Mouse (Mus musculus) kidney, embryonic 15.5 days (tissue): ENCODE results near the gene Mpc1. TPM values are rescaled to one million over a fixed set of nuclear protein-coding genes. Genes with fewer than 3 reads are reported as not detected.
"Not testable (repeated sequence)": the region's sequence is repeated elsewhere in the genome, so short reads cannot be mapped to it uniquely, and the experiment has no call there.

Experiments used
- ATAC-seq: fragments of 200-750 bp; cut with Nextera tagmentation; replicated peaks from 2 replicates; pipeline ENCODE4 v1.8.0; 2017; ENCODE audit warnings: moderate TSS enrichment; ENCODE audit not compliant: low FRiP score
- H3K27ac ChIP-seq: fragments of 300-500 bp; sonication (generic); 2 replicates; pipeline ENCODE4 v1.5.1; 2015; ENCODE audit warnings: mild to moderate bottlenecking, inconsistent platforms
- H3K27me3 ChIP-seq: fragments of 300-500 bp; sonication (generic); 2 replicates; pipeline ENCODE4 v1.6.1; 2015; ENCODE audit warnings: inconsistent platforms
- H3K36me3 ChIP-seq: fragments of 300-500 bp; sonication (generic); 2 replicates; pipeline ENCODE4 v1.6.1; 2015; ENCODE audit warnings: inconsistent platforms
- H3K4me1 ChIP-seq: fragments of 300-500 bp; sonication (generic); 2 replicates; pipeline ENCODE4 v1.6.1; 2015; ENCODE audit warnings: inconsistent platforms
- H3K4me2 ChIP-seq: fragments of 300-500 bp; sonication (generic); 2 replicates; pipeline ENCODE4 v1.6.1; 2015; ENCODE audit warnings: moderate library complexity, mild to moderate bottlenecking, inconsistent platforms
- H3K4me3 ChIP-seq: fragments of 300-500 bp; sonication (generic); replicated peaks from 2 replicates; pipeline ENCODE4 v1.5.1; 2015; ENCODE audit warnings: mild to moderate bottlenecking, inconsistent platforms
- H3K9ac ChIP-seq: fragments of 300-500 bp; sonication (generic); 2 replicates; pipeline ENCODE4 v1.6.1; 2015; ENCODE audit warnings: mild to moderate bottlenecking, inconsistent platforms
- H3K9me3 ChIP-seq: fragments of 300-500 bp; sonication (generic); replicated peaks from 2 replicates; pipeline ENCODE4 v1.6.1; 2016; ENCODE audit warnings: inconsistent platforms
- WGBS: fragments of 180-500 bp; shearing (Covaris S2); methylation state at CpG from one replicate; pipeline ENCODE4 v1.1.7; 2015; ENCODE audit warnings: mixed read lengths; 5-methylcytosine and 5-hydroxymethylcytosine counted together
- polyA plus RNA-seq: library from polyadenylated mRNA; unstranded; fragments of >200 nt; fragmentation: Nextera tagmentation; extraction: Ambion mirVana; gene quantifications from 2 replicates; pipeline ENCODE4 v1.2.1, GENCODE M21; 2015

Gene Mpc1
- polyA plus RNA-seq, 1 experiment from 2014 or later = 165 TPM

- H3K27ac ChIP-seq = 0 out of 2 replicates have a peak overlapping the region, but pooled peaks have one; percentile 45
- no peaks in the 10 kb centered on the region for H3K27me3 ChIP-seq
- H3K9ac ChIP-seq = no peak overlapping the region
- H3K4me2 ChIP-seq = no peak overlapping the region
- no peaks in the 10 kb centered on the region for H3K9me3 ChIP-seq
- H3K4me3 ChIP-seq = no peak overlapping the region
- 0 out of 2 replicates have a peak, but pooled peaks have one; percentile 6 for ATAC-seq
- H3K4me1 ChIP-seq = peaks cover 5% of the 10 kb centered on the region; the same call in 1 of the 2 replicates
- H3K36me3 ChIP-seq = no peaks in the 10 kb centered on the region
These were observed 28.4 kb upstream of the Mpc1 start for GRCm38 (mm10) chr17:8254268-8254667.

GRCm38 (mm10) chr17:8254914-8255313 is 27.8 kb upstream of the Mpc1 start:
- Histone ChIP-seq H3K4me1 (peaks cover 6% of the 10 kb centered on the region; the same call in 1 of the 2 replicates), H3K27ac (no peak overlapping the region), H3K36me3 (no peaks in the 10 kb centered on the region), H3K9ac (no peak overlapping the region), H3K4me3 (no peak overlapping the region), H3K4me2 (no peak overlapping the region), H3K27me3 (no peaks in the 10 kb centered on the region), H3K9me3 (no peaks in the 10 kb centered on the region)
- ATAC-seq = no peak
- 75% methylated on average over 3 of the region's 3 CpGs for WGBS

DNA sequence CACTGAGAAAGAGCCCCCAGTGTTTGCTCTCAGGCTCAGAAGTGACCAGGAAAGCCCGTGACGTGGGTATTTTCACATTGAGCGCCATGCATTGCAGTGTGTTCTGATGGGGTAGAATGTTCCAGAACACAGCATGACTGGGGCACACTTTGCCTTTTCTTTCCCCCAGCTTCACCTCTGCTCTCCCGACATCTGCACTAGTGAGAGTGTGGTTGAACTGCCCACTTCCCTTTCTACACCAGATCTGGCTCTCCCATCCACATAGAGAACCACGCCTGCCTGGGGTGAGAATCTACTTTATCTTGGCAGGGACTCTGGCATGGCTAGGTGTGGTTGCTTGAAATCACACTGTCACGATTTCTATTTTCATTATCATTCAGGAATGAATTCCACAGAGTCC is 27.1 kb upstream of the Mpc1 start:
- ATAC-seq = no peak
- Histone ChIP-seq H3K4me2 (no peak overlapping the region), H3K27me3 (no peaks in the 10 kb centered on the region), H3K9ac (no peak overlapping the region), H3K27ac (no peak overlapping the region), H3K36me3 (no peaks in the 10 kb centered on the region), H3K4me3 (no peak overlapping the region), H3K9me3 (no peaks in the 10 kb centered on the region), H3K4me1 (peaks cover 6% of the 10 kb centered on the region; the same call in 1 of the 2 replicates)
- WGBS = 83% methylated on average over 6 of the region's 6 CpGs

DNA sequence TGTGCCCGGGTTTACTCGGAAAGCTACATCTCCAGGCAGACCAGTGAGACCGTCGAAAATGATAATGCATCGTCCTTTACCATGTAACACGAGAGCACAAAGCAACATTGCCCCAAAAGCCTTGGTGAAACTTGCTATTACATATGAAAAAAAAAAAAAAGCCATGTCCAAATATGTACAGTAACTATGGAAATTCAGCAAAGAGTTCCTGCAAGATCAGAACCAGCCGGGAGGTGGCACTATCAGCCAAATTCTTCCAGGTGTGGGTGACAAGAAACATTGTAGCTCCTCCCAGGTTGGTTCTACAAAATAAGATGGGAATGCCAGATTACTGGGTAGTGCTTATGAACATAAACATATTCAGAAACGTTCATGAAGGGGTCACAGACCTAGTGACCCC is 25.7 kb upstream of the Mpc1 start:
- WGBS = 78% methylated on average over 8 of the region's 8 CpGs
- Histone ChIP-seq H3K4me1 (peaks cover 6% of the 10 kb centered on the region; the same call in 1 of the 2 replicates), H3K4me2 (no peak overlapping the region), H3K27me3 (no peaks in the 10 kb centered on the region), H3K36me3 (no peaks in the 10 kb centered on the region), H3K9ac (no peak overlapping the region), H3K27ac (no peak overlapping the region), H3K9me3 (no peaks in the 10 kb centered on the region), H3K4me3 (no peak overlapping the region)
- ATAC-seq = no peak

DNA sequence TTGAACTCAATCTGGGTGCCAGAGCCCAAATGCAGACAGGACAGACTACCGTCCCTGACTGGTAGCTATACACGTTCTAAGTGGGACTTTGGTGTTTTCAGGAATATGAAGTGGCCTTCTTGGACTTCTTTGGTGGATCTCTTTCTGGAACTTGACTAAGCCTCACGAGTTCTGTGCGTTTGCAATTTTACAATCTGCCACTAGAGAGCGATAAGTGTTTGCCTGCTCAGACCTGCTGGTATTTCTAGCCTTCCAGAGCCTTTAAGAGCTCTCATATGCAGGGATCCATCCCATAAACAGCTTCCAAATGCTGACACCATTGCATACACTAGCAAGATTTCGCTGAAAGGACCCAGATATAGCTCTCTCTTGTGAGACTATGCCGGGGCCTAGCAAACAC is 18.1 kb upstream of the Mpc1 start:
- H3K9ac ChIP-seq, H3K27ac ChIP-seq, H3K36me3 ChIP-seq, H3K4me2 ChIP-seq, H3K4me3 ChIP-seq, H3K4me1 ChIP-seq, H3K27me3 ChIP-seq, H3K9me3 ChIP-seq, ATAC-seq: not testable (repeated sequence)
- WGBS = 10% methylated on average over 7 of the region's 7 CpGs

DNA sequence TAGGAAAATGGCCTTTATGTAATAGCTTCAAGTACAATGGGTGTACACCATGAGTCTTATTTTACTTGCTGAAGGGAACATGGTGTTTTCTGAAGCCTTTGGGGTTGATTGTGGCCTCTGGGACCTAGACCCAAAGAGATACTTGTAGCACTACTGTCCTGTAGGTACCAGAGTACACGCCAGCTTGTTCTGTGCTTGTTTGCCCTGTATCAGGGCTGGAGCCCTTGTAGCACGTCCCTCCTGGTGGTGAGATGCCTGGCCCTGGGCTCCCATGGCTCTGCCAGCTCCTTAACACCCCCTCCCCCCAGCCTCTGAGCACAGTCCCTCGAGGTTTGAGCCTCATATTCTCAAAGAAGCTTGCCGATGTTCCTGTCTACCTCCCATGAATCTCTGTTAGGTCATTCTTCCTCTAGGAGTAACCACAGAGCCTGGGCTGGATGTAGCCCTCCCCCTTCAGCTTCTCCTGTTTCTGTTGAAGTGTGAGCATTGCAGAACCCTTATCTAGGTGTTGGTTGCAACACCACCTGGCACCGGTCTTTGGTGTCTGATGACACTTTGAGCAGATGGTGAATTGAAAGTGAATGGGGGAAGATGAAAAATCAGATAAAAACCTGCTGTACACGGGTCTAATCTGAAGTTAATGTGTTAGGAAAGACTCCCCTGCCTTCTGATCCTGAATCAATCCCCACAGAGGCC is 10.5 kb upstream of the Mpc1 start:
- no peaks in the 10 kb centered on the region for H3K9me3 ChIP-seq
- no peak overlapping the region for H3K4me3 ChIP-seq
- peaks cover 5% of the 10 kb centered on the region for H3K27me3 ChIP-seq
- ATAC-seq = no peak
- no peaks in the 10 kb centered on the region for H3K36me3 ChIP-seq
- H3K9ac ChIP-seq = no peak overlapping the region
- H3K4me1 ChIP-seq = peaks cover 3% of the 10 kb centered on the region; the same call in 1 of the 2 replicates
- no peak overlapping the region for H3K4me2 ChIP-seq
- H3K27ac ChIP-seq = no peak overlapping the region
- WGBS = 56% methylated on average over 6 of the region's 6 CpGs

DNA sequence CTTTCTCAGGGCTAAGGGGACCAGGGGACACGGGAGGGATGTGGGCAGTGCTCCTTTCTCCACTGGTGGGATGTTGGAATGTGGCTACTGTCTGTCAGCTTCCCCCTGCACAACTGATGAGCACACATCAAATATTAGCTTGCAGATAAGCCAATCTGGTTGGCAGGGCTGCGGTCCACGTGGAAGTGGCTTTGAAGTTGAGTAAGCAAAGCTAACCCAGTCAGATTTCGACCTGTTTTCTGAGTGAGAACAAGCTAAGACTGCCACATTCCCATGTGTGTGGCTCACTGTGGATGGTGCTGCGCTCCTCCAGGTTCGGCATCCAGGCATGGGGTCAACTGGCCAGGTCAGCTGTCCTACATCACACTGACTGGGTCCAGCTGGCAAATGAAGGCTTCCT is 9.8 kb upstream of the Mpc1 start:
- 55% methylated on average over 6 of the region's 6 CpGs for WGBS
- Histone ChIP-seq H3K4me3 (no peak overlapping the region), H3K27ac (no peak overlapping the region), H3K4me2 (no peak overlapping the region), H3K4me1 (peaks cover 3% of the 10 kb centered on the region; the same call in 1 of the 2 replicates), H3K27me3 (no peaks in the 10 kb centered on the region; the same call in 1 of the 2 replicates), H3K9ac (no peak overlapping the region), H3K36me3 (no peaks in the 10 kb centered on the region), H3K9me3 (no peaks in the 10 kb centered on the region)
- ATAC-seq = no peak

DNA sequence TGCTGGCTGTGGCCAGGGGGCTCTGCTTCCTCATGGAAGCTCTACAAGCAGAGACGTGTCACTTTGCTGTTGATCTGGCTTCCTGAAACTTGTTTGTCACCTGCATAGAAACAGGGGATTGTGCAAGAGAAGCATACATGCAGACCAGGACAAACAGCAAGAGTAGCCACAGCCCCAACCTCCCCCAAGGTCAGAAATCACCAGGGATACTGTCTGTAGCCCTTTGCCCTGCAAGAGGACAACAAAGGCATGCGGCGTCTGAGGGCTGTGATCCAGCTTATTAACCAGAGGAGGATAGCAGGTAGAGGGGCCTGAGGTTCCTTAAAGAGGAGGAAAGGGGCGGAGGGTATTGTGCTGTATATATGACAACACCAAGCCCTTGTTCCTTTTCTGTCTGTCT is 6.6 kb upstream of the Mpc1 start:
- Histone ChIP-seq H3K4me2 (no peak overlapping the region), H3K4me3 (no peak overlapping the region), H3K36me3 (no peaks in the 10 kb centered on the region), H3K27ac (no peak overlapping the region), H3K9ac (no peak overlapping the region), H3K27me3 (no peaks in the 10 kb centered on the region; the same call in 1 of the 2 replicates), H3K4me1 (peaks cover 3% of the 10 kb centered on the region; the same call in 1 of the 2 replicates), H3K9me3 (no peaks in the 10 kb centered on the region)
- 74% methylated on average over 4 of the region's 4 CpGs for WGBS
- no peak for ATAC-seq

DNA sequence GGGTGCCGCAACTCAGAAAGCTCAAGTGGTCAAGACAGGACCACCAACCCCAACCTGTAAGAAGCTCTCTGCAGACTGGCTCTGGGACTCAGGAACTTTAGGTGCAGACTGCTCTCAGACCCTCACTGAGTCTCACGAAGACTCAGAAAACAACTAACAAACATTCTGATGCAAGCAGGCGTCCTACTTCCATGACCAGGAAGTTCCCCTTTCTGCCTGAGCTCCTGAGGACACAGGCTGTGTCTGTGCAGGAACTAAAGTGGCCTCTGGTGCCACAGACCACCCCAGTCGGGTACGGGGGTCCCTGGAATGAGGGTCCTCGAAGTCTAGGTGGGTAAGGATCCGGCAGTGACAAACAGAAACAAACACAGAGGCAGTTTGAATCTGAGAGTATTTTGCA is 6.0 kb upstream of the Mpc1 start:
- ATAC-seq = no peak
- no peak overlapping the region for H3K27ac ChIP-seq
- H3K4me1 ChIP-seq = no peaks in the 10 kb centered on the region
- H3K36me3 ChIP-seq = no peaks in the 10 kb centered on the region
- no peak overlapping the region for H3K4me3 ChIP-seq
- no peak overlapping the region for H3K9ac ChIP-seq
- WGBS = 78% methylated on average over 7 of the region's 7 CpGs
- H3K27me3 ChIP-seq = no peaks in the 10 kb centered on the region; the same call in 1 of the 2 replicates
- H3K4me2 ChIP-seq = no peak overlapping the region
- no peaks in the 10 kb centered on the region for H3K9me3 ChIP-seq

GRCm38 (mm10) chr17:8277266-8277665 is 5.4 kb upstream of the Mpc1 start:
- H3K36me3 ChIP-seq = no peaks in the 10 kb centered on the region
- no peak overlapping the region for H3K4me3 ChIP-seq
- no peak overlapping the region for H3K9ac ChIP-seq
- H3K9me3 ChIP-seq = no peaks in the 10 kb centered on the region
- H3K27ac ChIP-seq = no peak overlapping the region
- H3K4me2 ChIP-seq = no peak overlapping the region
- H3K27me3 ChIP-seq = no peaks in the 10 kb centered on the region; the same call in 1 of the 2 replicates
- no peak for ATAC-seq
- 88% methylated on average over 3 of the region's 3 CpGs for WGBS
- no peaks in the 10 kb centered on the region for H3K4me1 ChIP-seq

DNA sequence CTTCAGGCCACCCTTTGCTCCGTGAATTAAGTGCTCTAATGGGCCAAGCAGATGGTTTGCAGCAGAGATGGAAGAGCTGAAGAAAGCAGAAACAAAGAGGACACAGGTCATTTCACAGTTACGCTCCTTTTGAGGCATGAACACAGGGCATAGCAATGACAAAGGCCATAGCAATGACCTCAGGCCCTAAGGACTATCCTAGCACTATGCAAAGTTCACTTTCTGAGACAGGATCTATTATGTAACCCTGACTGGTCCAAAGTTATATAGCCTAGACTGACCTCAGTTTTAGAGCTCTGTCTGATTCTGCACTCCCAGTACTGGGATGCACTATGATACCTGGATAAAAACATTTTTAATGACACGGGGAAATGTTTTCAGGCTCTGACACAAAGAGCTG is 4.3 kb upstream of the Mpc1 start:
- H3K27me3 ChIP-seq = no peaks in the 10 kb centered on the region
- WGBS = 64% methylated on average over 3 of the region's 3 CpGs
- no peak overlapping the region for H3K27ac ChIP-seq
- no peaks in the 10 kb centered on the region for H3K9me3 ChIP-seq
- no peak for ATAC-seq
- H3K4me3 ChIP-seq = no peak overlapping the region
- H3K4me1 ChIP-seq = peaks cover 6% of the 10 kb centered on the region
- H3K36me3 ChIP-seq = no peaks in the 10 kb centered on the region
- no peak overlapping the region for H3K4me2 ChIP-seq
- H3K9ac ChIP-seq = no peak overlapping the region

DNA sequence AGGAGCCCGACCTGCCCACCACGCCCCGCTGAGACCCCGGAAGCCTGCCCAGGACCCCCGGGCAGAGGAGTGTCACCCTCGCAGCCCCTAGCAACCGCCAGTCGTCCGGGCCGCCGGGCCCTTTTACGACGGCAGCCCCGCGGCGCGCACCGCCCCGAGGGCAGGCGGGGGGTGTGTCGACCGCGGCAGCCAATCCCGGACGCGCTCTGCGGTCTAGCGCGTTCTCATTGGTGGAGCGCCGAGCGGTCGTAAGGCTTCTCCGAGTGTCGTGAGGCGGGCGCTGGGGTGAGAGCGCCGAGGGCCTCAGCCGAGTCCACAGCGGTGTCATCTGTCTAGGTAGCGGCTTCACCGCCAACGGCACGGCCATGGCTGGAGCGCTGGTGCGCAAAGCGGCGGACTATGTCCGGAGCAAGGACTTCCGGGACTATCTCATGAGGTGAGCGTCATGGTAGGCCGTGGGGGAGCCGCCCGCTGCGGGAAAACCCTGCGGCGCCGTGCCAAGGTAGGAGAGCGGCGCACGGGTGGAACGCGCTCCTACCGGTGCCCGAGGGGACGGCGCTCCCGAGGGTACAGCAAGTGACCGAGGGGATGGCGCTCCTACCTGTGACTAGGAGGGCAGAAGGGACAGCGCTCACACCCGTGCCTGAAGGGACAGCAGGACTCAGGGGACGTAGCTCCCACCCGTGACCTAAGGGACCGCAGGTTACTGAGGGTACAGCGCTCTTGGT is 986 bp downstream of the Mpc1 start:
- Histone ChIP-seq H3K9ac (peak overlapping the region; percentile 81), H3K27ac (peak overlapping the region; percentile 95), H3K4me3 (peak overlapping the region; percentile 79), H3K36me3 (no peaks in the 10 kb centered on the region), H3K4me2 (peak overlapping the region; percentile 90), H3K27me3 (no peaks in the 10 kb centered on the region), H3K4me1 (peaks cover 18% of the 10 kb centered on the region), H3K9me3 (no peaks in the 10 kb centered on the region)
- WGBS = 0% methylated on average over 74 of the region's 77 CpGs
- peak; percentile 98 for ATAC-seq
